Mouse (Mus musculus) kidney, embryonic 15.5 days (tissue): ENCODE results near the gene Trabd. TPM values are rescaled to one million over a fixed set of nuclear protein-coding genes. Genes with fewer than 3 reads are reported as not detected.
A peak's percentile ranks its signal among the peaks of the same experiment; 100 is the strongest.

Experiments
- ATAC-seq: fragments of 200-750 bp; cut with Nextera tagmentation; replicated peaks from 2 replicates; pipeline ENCODE4 v1.8.0; 2017; ENCODE audit warnings: moderate TSS enrichment; ENCODE audit not compliant: low FRiP score
- H3K27ac ChIP-seq: fragments of 300-500 bp; sonication (generic); 2 replicates; pipeline ENCODE4 v1.5.1; 2015; ENCODE audit warnings: mild to moderate bottlenecking, inconsistent platforms
- H3K27me3 ChIP-seq: fragments of 300-500 bp; sonication (generic); 2 replicates; pipeline ENCODE4 v1.6.1; 2015; ENCODE audit warnings: inconsistent platforms
- H3K36me3 ChIP-seq: fragments of 300-500 bp; sonication (generic); 2 replicates; pipeline ENCODE4 v1.6.1; 2015; ENCODE audit warnings: inconsistent platforms
- H3K4me1 ChIP-seq: fragments of 300-500 bp; sonication (generic); 2 replicates; pipeline ENCODE4 v1.6.1; 2015; ENCODE audit warnings: inconsistent platforms
- H3K4me2 ChIP-seq: fragments of 300-500 bp; sonication (generic); 2 replicates; pipeline ENCODE4 v1.6.1; 2015; ENCODE audit warnings: moderate library complexity, mild to moderate bottlenecking, inconsistent platforms
- H3K4me3 ChIP-seq: fragments of 300-500 bp; sonication (generic); replicated peaks from 2 replicates; pipeline ENCODE4 v1.5.1; 2015; ENCODE audit warnings: mild to moderate bottlenecking, inconsistent platforms
- H3K9ac ChIP-seq: fragments of 300-500 bp; sonication (generic); 2 replicates; pipeline ENCODE4 v1.6.1; 2015; ENCODE audit warnings: mild to moderate bottlenecking, inconsistent platforms
- H3K9me3 ChIP-seq: fragments of 300-500 bp; sonication (generic); replicated peaks from 2 replicates; pipeline ENCODE4 v1.6.1; 2016; ENCODE audit warnings: inconsistent platforms
- WGBS: fragments of 180-500 bp; shearing (Covaris S2); methylation state at CpG from one replicate; pipeline ENCODE4 v1.1.7; 2015; ENCODE audit warnings: mixed read lengths; 5-methylcytosine and 5-hydroxymethylcytosine counted together
- polyA plus RNA-seq: library from polyadenylated mRNA; unstranded; fragments of >200 nt; fragmentation: Nextera tagmentation; extraction: Ambion mirVana; gene quantifications from 2 replicates; pipeline ENCODE4 v1.2.1, GENCODE M21; 2015

The Trabd gene
- polyA plus RNA-seq, 1 experiment from 2014 or later: 52.5 TPM

DNA sequence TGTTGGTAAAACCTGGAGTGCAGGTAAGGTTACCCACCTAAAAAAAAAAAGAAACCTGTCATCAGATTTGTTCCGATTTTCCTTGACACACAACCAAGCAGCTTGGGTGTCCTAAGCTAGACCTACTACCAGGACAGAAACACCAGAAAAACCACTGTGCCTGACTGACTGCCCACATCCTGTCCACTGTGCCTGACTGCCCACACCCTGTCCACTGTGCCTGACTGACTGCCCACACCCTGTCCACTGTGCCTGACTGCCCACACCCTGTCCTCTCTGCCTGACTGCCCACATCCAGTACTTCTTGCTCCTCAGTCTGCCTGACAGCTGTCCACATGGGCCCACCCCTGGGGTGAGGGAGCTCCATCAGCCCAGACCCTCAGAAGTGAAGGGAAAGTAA lies 32.1 kb downstream of the Trabd start:
- Histone ChIP-seq H3K9ac (no peak overlapping the region), H3K36me3 (peaks cover 100% of the 10 kb centered on the region), H3K27ac (no peak overlapping the region), H3K4me2 (no peak overlapping the region), H3K4me3 (no peak overlapping the region), H3K27me3 (no peaks in the 10 kb centered on the region), H3K4me1 (no peaks in the 10 kb centered on the region), H3K9me3 (no peaks in the 10 kb centered on the region)
- whole genome bisulfite sequencing: 92% methylated on average over 1 of the region's 1 CpGs
- ATAC-seq: no peak

DNA sequence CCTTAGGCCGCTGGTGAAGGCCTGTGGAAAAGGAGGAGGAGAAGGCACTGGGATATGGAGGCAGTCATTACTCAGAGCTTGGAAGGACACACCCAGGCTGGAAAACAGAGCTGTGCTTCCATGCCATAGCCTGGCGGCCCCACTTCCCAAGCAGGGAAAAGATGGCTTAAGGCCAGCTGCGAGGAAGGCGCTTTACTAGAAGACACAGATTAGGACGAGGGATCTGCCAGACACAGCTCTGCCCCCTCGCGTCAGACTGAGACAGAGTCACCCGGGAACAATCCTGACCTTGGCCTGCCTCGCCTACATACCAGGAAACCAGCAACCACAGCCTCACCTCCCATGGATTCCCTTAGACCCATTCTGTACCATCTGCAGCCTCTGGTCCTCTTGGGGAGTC lies 35.2 kb downstream of the Trabd start:
- WGBS: 90% methylated on average over 9 of the region's 9 CpGs
- Histone ChIP-seq H3K9ac (no peak overlapping the region), H3K36me3 (peaks cover 98% of the 10 kb centered on the region), H3K4me1 (no peaks in the 10 kb centered on the region), H3K4me2 (no peak overlapping the region), H3K4me3 (no peak overlapping the region), H3K27ac (no peak overlapping the region), H3K9me3 (no peaks in the 10 kb centered on the region), H3K27me3 (no peaks in the 10 kb centered on the region)
- no peak for ATAC-seq

DNA sequence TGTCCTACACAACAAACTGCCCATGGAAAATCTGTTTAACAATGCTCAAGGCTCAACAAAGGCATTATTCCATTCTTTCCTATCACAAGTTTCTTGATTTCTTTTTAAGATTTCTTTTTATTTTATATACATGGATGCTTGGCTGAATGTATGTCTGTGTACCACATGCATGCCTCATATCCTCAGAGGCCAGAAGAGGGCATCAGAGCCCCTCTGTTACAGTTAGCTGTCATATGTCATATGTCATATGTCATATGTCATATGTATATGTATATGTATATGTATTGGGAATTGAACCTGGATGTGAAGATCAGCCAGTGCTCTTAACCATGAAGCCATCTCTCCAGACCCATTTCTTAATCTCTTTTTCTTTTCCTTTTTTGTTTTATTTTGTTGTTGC lies 43.1 kb downstream of the Trabd start:
- ATAC-seq: no peak

DNA sequence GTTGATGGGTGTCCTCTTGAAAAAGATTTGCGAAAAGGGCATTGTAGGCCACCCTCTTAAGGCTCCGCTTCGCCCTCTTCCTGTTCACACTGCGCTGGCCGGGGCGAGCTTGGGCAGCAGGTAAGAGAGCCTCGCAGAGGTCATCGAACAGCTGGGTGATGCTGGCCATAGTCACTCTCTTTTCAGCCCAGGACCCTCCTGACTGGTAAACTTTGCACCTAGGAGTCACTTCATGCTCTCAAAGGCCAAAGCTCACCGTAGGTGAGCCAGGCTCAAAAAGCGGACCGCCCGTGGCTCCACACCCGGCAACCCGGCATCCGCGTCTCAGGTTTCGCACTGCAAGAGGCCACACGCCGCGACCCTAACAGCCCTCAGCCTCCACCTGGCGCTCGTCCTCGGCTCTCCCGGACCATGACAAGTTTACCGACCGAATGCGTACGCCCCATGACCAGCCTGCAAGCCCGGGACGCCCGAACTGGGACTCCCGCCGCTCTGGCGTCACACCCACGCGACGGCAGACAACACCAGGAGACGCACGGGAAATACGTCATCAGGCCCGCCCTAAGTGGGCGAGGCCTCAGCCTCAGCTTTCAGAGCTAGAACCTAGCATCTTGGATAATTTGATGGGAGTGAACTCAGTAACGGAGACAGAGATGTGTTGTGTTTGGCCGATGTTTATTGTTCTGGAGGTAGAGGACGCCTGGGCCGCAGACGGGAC lies 47.9 kb downstream of the Trabd start, which contains the start of gene Tubgcp6:
Gene Tubgcp6, minus strand, starts transcription at position 464 of the 718 bp plus-strand sequence.
- ATAC-seq: peak; percentile 80
- Histone ChIP-seq H3K4me3 (peak within 1 kb of the TSS; percentile 65), H3K4me2 (peak within 1 kb of the TSS; percentile 90), H3K27me3 (no peaks in the 10 kb centered on the region), H3K4me1 (peaks cover 43% of the 10 kb centered on the region), H3K9me3 (no peaks in the 10 kb centered on the region), H3K27ac (peak within 1 kb of the TSS; percentile 80), H3K36me3 (peaks cover 33% of the 10 kb centered on the region), H3K9ac (peak within 1 kb of the TSS; percentile 76)
- WGBS: under 1% methylated on average over 47 of the region's 47 CpGs

More for the DNA sequence above, 43.1 kb downstream of the Trabd start:
- no peak overlapping the region for H3K9ac ChIP-seq
- H3K4me1 ChIP-seq: peaks cover 27% of the 10 kb centered on the region
- no peak overlapping the region for H3K4me3 ChIP-seq
- H3K36me3 ChIP-seq: peaks cover 74% of the 10 kb centered on the region
- no peaks in the 10 kb centered on the region for H3K9me3 ChIP-seq
- no peaks in the 10 kb centered on the region for H3K27me3 ChIP-seq
- no peak overlapping the region for H3K4me2 ChIP-seq
- H3K27ac ChIP-seq: no peak overlapping the region

DNA sequence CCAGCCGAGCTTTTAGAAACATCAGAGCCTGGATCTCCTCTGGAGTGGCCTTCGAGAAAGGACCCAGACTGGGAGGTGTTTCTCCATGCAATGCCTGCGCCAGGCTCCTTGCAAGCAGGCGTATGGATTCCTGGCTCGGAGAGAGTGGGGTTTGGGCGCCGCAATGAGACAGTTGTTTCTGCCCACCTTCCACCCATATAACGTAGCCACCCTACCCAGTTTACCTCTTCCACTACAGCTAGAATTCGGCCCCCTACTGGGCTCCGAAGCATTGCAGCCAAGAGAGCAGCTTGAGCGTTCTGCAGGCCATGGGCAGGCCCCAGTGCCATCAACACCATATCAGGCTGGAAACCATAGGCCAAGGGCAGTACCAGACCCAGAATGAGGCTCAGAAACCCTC lies 48.7 kb downstream of the Trabd start:
- Histone ChIP-seq H3K9me3 (no peaks in the 10 kb centered on the region), H3K4me2 (peak overlapping the region; percentile 90), H3K4me3 (peak overlapping the region; percentile 65), H3K27ac (peak overlapping the region; percentile 80), H3K27me3 (no peaks in the 10 kb centered on the region), H3K36me3 (peaks cover 26% of the 10 kb centered on the region), H3K4me1 (peaks cover 48% of the 10 kb centered on the region), H3K9ac (peak overlapping the region; percentile 76)
- WGBS: 27% methylated on average over 11 of the region's 11 CpGs
- peak; percentile 30; the same call in 1 of the 2 replicates for ATAC-seq

DNA sequence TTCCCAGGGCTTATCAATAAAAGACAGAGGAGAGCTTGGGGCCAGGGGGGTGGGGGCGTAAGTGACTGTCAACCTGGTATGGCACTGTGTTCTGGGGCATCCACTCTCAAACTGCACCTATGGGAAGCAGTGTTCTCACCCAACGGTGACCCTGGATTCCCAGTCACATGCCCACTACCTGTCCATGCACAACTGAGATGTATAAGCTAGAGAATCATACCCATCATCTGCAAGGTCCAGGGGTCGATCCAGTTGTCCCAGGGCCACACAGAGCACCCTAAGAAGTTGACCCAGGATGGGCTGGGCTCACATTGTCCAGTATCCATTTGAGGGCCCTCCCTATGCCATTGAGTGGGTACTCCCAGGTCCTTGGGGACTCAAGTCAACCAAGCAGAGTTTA lies 49.4 kb downstream of the Trabd start:
- peaks cover 53% of the 10 kb centered on the region for H3K4me1 ChIP-seq
- peaks cover 19% of the 10 kb centered on the region for H3K36me3 ChIP-seq
- 0 out of 2 replicates have a peak overlapping the region, but pooled peaks have one; percentile 80 for H3K27ac ChIP-seq
- 0 out of 2 replicates have a peak overlapping the region, but pooled peaks have one; percentile 90 for H3K4me2 ChIP-seq
- no peak overlapping the region for H3K9ac ChIP-seq
- no peaks in the 10 kb centered on the region for H3K27me3 ChIP-seq
- WGBS: 94% methylated on average over 3 of the region's 3 CpGs
- ATAC-seq: no peak
- H3K9me3 ChIP-seq: no peaks in the 10 kb centered on the region
- H3K4me3 ChIP-seq: no peak overlapping the region

DNA sequence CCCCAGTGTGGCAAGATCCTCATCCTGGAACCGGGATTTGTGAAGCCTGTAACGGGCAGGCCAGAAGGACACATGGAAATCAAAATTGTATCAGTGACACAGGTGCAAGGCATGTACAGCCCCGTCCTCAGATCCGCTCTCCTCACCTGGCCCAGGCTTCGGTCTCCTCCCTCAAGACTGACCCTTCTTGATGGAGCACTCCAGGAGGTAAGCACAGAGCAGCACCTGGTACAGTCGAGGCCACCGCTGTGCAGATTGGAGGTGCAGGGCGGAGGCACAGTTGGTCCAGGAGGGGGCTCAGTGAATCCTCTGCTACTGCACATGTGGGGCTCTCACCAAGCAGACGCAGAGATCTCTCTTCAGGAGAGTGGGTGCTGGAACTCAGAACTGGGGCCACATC lies 50.4 kb downstream of the Trabd start:
- H3K27me3 ChIP-seq: no peaks in the 10 kb centered on the region
- no peaks in the 10 kb centered on the region for H3K9me3 ChIP-seq
- H3K4me2 ChIP-seq: no peak overlapping the region
- H3K36me3 ChIP-seq: peaks cover 9% of the 10 kb centered on the region; the same call in 1 of the 2 replicates
- peaks cover 48% of the 10 kb centered on the region for H3K4me1 ChIP-seq
- H3K27ac ChIP-seq: no peak overlapping the region
- no peak overlapping the region for H3K9ac ChIP-seq
- no peak overlapping the region for H3K4me3 ChIP-seq
- 96% methylated on average over 9 of the region's 9 CpGs for WGBS
- no peak for ATAC-seq

DNA sequence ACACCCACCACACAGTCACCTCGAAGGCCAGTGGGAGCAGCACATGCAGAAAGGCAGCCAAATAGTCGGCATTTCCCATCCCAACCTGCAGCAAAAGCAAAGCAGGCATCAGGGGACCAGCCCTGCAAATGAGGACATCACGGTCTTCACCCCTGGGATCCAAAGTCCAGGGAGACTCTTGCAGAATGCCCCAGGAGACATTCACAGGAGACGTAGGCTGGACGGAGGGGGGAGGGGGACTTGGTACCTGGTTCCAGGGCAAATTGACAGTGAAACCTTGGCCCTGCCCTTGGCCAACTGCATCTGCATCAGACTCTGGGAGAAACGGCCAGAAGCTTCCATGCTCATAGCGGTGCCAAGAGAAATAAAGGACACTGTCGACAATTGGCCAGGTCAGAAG lies 51.7 kb downstream of the Trabd start:
- Histone ChIP-seq H3K36me3 (peaks cover 4% of the 10 kb centered on the region; the same call in 1 of the 2 replicates), H3K4me3 (no peak overlapping the region), H3K4me2 (no peak overlapping the region), H3K27me3 (no peaks in the 10 kb centered on the region), H3K9ac (no peak overlapping the region), H3K9me3 (no peaks in the 10 kb centered on the region), H3K27ac (no peak overlapping the region), H3K4me1 (peaks cover 36% of the 10 kb centered on the region)
- no peak for ATAC-seq
- WGBS: 88% methylated on average over 8 of the region's 8 CpGs

DNA sequence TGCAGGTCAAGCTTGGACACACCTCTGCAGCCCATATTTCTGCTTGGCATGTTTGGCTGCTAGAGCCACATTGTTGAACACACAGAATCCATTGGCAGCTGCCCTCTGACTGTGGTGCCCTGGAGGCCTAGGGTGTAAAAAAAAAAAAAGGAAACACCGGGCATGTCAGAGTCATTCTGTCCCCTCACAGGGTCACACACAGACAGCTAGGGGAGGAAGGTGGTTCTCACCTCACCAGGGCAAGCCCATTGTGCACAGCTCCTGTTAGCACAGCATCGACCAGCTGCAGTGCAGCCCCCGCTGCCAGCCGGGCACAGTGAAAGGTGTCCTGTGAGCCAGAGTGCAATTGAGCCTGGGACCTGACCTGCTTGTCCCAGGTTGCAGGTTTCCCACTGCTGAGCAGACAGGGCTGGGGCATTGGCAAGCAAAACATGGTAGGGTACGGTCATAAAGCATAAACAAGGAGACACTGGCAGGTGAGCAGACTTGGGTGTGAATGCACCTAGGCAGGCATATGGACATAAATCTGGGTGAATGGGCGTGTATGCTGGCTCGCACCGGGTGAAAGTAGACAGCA lies 52.5 kb downstream of the Trabd start:
- peaks cover 7% of the 10 kb centered on the region for H3K36me3 ChIP-seq
- H3K9me3 ChIP-seq: no peaks in the 10 kb centered on the region
- peak overlapping the region; percentile 66 for H3K4me3 ChIP-seq
- 84% methylated on average over 8 of the region's 8 CpGs for WGBS
- H3K27me3 ChIP-seq: no peaks in the 10 kb centered on the region
- peaks cover 28% of the 10 kb centered on the region for H3K4me1 ChIP-seq
- no peak overlapping the region for H3K27ac ChIP-seq
- peak overlapping the region; percentile 84 for H3K4me2 ChIP-seq
- peak overlapping the region; percentile 63 for H3K9ac ChIP-seq
- no peak for ATAC-seq

DNA sequence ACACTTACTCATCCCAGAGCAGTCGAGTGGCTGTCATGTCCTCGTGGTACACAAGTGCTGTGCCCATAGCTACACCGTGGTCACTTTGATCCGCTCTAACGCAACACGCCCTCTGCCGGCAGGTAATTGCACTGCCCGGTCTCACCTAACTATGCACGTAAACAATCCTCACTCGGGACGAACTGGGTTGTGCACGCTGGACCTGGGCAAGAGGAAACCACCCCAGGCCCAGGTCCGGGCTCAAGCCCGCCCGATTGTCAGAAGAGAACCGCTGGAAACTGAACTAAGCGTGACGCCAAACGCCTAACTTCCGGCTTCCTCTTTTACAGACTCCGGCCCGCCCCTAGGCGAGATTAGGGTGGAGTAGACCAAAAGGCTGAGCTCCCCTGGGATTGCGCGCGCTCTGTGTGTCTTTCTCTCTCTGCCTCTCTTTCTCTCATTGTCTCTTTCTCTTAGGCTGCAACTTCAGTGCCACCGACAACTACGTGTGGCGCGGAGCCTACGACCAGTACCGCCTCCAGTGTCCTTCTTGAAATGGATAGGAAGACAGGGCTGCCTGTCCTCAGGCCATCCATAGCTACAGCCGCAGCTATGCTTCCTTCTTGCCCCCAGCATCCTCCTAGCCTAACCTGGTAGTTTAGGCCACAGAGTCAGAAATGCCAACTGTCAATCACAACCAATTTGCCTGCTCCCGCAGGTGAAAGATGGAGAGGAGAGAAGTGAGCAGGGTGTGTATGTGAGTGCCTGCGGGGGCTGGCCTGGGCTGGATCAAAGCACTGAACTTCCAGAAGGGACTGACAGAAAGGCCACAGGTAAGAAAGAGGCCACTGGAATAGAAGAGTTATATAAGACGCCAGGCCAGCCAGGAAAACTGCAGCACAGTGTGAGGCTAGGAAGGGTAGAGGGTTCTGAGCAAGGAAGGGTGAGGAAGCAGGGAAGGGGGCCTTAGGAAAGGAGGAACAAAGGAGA lies 53.7 kb downstream of the Trabd start, which contains the start of gene Hdac10:
Gene Hdac10, minus strand, starts transcription at position 319 of the 969 bp plus-strand sequence.
- Histone ChIP-seq H3K9me3 (no peaks in the 10 kb centered on the region), H3K36me3 (peaks cover 7% of the 10 kb centered on the region), H3K9ac (peak within 1 kb of the TSS; percentile 63), H3K4me1 (peaks cover 22% of the 10 kb centered on the region), H3K4me2 (peak within 1 kb of the TSS; percentile 84), H3K27ac (peak within 1 kb of the TSS; percentile 86), H3K4me3 (peak within 1 kb of the TSS; percentile 66), H3K27me3 (no peaks in the 10 kb centered on the region)
- WGBS: 3% methylated on average over 36 of the region's 36 CpGs
- ATAC-seq: peak; percentile 84

DNA sequence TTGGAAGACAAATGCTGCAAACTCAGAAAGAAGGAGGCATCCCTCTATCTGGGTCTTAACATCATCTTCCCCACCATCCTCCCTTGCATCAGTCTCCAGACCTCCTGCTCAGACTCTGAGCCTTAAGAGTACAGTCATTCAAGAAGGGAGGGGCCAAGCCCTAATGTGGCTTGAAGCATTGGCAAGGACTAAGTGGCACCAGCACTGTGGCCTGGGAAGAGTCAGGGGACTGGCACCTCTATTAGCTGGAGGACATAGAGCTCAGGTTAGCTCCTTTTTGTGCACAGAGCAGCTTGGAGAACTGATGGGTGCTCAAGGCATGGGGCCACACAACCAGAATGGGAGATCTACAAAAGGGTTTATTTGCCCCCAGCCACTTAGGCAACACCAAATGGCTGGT lies 55.3 kb downstream of the Trabd start:
- no peaks in the 10 kb centered on the region for H3K27me3 ChIP-seq
- no peak for ATAC-seq
- no peak overlapping the region for H3K9ac ChIP-seq
- no peak overlapping the region for H3K4me3 ChIP-seq
- no peak overlapping the region for H3K27ac ChIP-seq
- H3K36me3 ChIP-seq: peaks cover 5% of the 10 kb centered on the region
- H3K4me1 ChIP-seq: peaks cover 17% of the 10 kb centered on the region
- H3K4me2 ChIP-seq: no peak overlapping the region
- H3K9me3 ChIP-seq: no peaks in the 10 kb centered on the region
